Mouse (Mus musculus) cerebellum, postnatal 25 days (tissue): ENCODE measurements around the gene Kat2a.
A peak's percentile ranks its signal among the peaks of the same experiment; 100 is the strongest.

Source experiments
- DNase-seq, 2 experiments: peaks; one replicate each; pipeline ENCODE4 v3.0.0; 2021; ENCODE audit warnings: mixed read lengths in 2 of 2

The Kat2a gene

GRCm38 (mm10) chr11:100711783-100712615 is at the start of gene Kat2a:
TSS of gene Kat2a (minus strand) at chr11:100712465.
- DNase-seq, result peak; percentile 87 to 94

DNA sequence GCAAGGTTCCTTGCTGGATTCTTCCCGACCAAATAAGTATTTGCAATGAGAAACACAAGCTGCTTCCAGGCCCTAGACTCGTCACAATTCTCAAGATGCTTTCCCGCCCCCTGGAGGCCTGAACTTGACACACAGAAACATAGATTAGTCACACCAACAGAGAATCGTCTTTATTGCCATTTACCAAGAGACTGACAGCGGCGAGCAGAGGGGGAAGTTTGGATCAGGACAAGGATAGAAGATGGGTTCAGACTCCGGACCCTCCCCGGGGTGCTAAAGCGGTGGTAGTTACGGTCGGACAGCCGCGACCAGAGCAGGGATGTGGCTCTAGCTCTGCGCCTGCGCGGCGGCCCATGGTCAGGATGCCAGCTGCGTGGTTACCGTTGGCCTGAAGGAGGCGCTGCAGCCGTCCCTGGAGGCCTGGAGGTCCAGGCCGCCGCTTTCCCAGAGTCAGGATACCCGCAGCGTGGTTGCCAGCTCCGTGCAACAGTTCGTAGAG is 49.3 kb upstream of the Kat2a start:
- DNase-seq, result peak; percentile 93

DNA sequence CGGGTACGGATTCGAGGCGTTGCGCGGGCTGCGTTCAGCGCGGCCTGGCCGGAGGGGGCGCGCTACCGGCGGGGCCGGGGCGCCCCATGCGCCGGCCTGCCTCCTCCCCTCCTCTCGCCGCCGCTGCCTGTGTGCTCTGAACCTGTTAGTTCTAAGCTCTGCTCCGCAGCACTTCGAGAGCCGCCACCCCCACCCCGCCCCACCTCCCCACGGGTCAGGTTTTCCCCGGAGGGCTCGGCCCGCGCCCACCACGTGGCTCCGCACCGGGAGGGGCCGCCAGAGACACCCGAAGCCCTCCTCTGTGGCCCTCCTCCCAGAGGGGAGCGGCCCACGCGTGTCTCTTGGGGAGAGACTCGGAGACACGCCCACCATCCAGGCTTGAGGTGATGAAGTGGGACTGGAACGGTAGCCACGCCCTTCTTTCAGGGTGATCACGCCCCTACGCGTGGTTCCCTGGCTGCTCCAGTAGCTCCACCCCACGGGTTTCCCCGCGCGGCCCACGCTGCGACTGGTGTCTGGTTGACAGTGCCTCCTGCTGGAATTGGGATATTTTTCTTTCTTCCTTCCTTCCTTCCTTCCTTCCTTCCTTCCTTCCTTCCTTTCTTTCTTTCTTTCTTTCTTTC is 47.5 kb upstream of the Kat2a start, which contains the start of gene Kcnh4:
Gene Kcnh4, minus strand, starts transcription at position 332 of the 623 bp plus-strand sequence.
- DNase-seq, result peak in 1 of 2 experiments; percentile 66

- no peak for DNase-seq
Measured at GRCm38 (mm10) chr11:100758707-100759610, 46.7 kb upstream of the Kat2a start.

DNA sequence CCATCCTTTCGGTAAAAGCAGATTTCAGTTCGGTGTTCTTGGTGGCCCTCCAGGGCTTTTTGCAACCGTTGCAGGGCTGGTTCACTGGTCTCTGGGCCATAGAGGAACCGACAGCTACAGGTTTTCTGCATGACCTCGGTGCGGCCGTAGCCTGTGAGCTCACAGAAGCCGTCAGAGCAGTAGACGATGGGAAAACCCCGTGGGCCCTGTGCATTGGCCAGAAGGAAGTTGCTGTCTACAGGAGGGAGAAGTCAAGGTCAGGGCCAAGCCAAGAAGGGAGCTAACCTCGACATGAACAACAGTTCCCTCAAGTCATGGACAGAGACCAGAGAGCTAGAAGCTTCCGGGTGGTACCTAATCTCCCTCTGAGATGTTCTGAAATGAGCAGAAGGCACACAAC is 45.3 kb upstream of the Kat2a start:
- no peak for DNase-seq

DNA sequence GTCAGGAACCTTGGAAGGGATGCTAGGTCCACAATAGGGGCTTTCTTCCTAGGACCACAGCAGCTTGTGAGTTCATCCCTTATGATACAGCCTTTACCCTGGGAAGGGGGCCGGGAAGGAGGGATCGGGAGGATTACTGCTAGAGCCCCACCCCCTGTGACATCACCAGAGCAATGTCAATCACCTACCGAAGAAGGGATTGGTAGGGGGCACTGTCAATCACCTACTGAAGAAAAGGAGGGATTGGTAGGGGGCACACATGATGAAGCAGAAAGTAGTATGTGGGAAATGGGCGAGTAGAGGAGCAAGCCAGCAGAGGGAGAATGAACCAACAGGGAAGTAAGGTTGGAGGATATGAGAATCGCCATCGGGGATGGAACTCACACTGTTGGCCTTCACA is 44.2 kb upstream of the Kat2a start:
- no peak for DNase-seq

DNA sequence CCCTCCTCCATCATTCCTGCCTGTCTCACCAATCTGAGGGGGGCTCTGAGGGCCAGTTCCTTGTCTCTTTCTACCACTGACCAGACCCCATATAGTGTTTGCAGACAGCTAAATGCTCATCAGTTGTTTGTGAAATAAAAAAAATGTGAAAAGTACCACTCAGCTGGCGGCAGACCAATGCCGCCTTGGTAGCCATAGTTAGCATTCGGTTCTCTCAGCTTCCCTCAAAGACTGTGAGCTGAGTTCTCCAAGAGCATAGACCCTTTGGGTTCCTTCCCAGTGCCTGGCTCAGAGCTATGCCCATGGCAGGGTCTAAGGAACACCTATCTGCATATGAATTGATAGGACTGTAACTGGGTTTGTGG is 42.4 kb upstream of the Kat2a start:
- no peak for DNase-seq

DNA sequence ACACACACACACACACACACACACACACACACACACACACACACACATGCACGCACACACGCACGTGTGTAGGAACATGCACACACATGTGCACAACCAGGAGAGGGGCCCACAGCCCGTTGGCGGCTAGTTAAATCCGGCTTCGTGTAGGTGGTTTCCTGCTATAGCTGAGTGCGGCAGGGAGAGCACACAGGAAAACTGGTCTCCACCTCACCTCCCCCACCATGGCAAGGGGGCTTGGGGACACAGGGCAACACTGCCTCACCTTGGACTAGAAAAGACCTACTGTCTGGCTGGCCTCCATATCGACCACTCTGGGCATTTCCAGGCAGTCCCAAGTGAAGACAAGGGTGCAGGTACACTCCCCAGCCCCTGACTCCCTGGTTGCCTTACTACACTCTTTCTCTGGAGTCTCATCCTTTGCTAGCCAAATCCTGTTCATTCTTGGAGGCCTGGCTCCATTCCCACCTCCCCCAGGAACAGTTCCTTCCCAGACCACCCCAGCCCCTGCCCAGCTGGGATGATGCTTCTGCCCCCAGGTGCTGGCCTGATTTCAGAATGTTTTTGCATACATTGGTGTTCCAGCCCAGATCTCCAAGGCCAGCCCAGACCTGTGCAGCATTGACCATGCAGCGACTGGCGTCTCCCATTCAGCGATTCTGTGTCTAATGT is 41.9 kb upstream of the Kat2a start:
- no peak for DNase-seq

- DNase-seq, result no peak
Measured at GRCm38 (mm10) chr11:100752294-100752693, 40.0 kb upstream of the Kat2a start.

DNA sequence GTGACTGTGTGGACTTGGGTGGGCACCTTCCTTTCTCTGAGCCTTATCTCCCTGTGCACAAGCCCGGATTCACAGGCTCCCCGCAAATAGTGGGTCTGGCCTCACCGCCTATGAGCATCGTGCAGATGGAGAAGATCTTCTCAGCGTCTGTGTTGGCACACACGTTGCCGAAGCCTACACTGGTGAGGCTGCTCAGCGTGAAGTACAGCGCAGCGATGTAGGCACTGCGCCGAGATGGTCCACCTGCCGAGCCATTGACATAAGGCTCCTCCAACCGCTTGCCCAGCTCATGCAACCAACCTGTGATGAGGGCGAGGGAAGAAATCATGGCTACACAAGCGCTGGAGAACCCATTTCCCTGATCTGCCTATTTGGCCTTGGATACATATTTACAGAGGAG is 37.9 kb upstream of the Kat2a start:
- no peak for DNase-seq

GRCm38 (mm10) chr11:100749469-100749868 is 37.2 kb upstream of the Kat2a start:
- DNase-seq, result no peak

DNA sequence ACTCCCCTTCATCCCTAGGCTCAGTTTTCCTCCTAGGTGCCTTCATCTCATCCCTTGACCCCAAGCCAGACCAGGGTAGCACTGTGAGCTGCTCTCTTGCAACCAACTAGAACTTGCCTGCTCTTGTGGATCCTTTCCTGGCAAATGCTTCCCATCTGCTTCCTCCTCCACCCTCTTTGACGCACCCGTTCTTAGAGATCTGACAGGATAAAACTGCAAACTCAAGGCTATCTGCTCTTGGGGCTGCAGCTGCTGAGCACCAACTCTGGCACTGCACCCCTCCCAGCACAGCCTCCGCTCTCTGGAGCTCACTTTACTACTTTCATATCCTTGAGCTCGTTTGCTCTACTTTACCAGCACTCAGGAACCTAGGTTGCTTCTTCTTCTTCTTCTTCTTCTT is 36.4 kb upstream of the Kat2a start:
- no peak for DNase-seq

GRCm38 (mm10) chr11:100747114-100747513 is 34.8 kb upstream of the Kat2a start:
- DNase-seq, result no peak

GRCm38 (mm10) chr11:100746546-100746945 is 34.3 kb upstream of the Kat2a start:
- DNase-seq, result no peak

GRCm38 (mm10) chr11:100745085-100745484 is 32.8 kb upstream of the Kat2a start:
- DNase-seq, result peak; percentile 63 to 74

GRCm38 (mm10) chr11:100741348-100741747 is 29.1 kb upstream of the Kat2a start:
- peak in 1 of 2 experiments; percentile 45 for DNase-seq

DNA sequence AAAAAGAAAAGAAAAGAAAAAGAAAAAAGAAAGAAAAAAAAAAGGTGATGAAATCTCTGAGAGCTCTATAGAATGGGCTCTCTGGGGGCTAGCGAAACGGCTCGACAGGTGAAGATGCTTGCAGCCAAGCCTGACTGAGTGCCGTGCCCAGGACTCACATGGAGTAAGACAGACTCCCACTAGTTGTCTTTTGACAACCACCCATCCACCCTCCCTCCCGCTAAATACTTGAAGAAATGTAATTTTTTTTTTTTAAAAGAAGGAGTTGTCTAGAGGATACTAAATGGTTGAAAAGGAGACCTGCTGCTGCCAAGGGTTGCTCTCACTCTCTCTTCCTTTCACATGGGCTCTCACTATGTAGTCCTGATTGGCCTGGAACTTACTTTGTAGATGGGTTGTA is 26.5 kb upstream of the Kat2a start:
- no peak for DNase-seq

DNA sequence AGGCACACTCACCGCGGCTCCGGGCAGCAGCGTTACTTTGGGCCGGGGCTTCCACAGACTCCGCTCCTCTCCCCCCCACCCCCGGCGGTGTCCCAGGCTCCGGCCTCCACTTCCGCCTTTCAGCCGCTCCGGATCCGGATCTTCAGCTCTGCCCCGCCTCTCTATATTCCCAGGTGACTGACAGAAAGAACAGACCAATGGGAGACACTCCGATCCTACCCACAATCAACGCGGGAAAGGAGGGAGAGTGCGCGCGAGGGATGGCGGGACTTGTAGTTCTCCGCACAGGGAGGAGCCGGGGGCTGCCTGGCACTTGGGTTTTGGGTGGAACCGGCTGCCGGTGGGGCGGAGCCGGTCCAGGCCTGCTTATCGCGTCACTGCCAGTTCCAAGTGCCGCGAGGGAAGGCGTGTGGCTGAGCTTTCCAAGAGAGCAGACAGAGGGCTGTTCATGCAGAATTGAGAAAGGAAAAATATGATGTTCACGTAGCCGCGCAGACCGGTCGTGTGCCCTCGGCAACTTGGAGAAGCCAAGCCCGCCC is 25.9 kb upstream of the Kat2a start, which contains the start of gene Rab5c:
Gene Rab5c, minus strand, starts transcription at position 150 of the 539 bp plus-strand sequence.
- DNase-seq, result peak; percentile 98

- no peak for DNase-seq
Measured at GRCm38 (mm10) chr11:100737105-100737733, 25.0 kb upstream of the Kat2a start.

- no peak for DNase-seq
Measured at GRCm38 (mm10) chr11:100736746-100737080, 24.4 kb upstream of the Kat2a start.

GRCm38 (mm10) chr11:100735954-100736745 is 23.9 kb upstream of the Kat2a start:
- DNase-seq, result no peak
